Mouse (Mus musculus): Measurements from ENCODE around the gene Serpina3g.

DNA sequence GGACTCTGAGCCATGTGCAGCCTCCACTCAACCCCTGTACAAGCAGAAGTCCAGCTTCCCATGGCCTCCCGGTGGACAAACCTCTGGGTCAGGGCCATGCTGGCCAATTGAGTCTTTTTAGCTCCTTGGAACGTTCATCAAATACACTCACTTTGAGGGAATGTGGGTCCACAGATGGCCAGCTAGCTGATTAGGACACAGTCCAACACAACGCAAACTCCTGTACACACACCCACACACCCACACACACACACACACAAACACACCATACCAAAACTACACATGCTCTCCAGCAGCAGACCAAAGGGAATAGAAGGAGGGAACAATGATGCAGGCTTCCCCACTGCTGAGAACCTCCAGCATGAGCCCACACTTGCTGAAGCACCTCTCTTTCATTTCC is 9.6 kb downstream of the Serpina3g start:
- no peak for TF ChIP-seq CTCF (IDR thresholded peaks at IDR 0.05; ENCODE audit: low read depth)
- no peak for TF ChIP-seq EP300 (IDR thresholded peaks at IDR 0.05; ENCODE audit: low read depth)
